Mouse (Mus musculus): Measurements from ENCODE around the gene Edn2. TPM values are rescaled to one million over a fixed set of nuclear protein-coding genes. Genes with fewer than 3 reads are reported as not detected.

The Edn2 gene
- polyA plus RNA-seq, 1 experiment from 2014 or later, result not detected

GRCm38 (mm10) chr4:120164316-120164715 is 3.3 kb downstream of the Edn2 start:
- H3K27me3 ChIP-seq (ENCODE audit: low read depth, poor library complexity, severe bottlenecking), result peaks cover 41% of the 10 kb centered on the region
- 90% methylated on average over 5 of the region's 5 CpGs for WGBS
- H3K36me3 ChIP-seq, result no peaks in the 10 kb centered on the region
- no peak overlapping the region for H3K27ac ChIP-seq (replicated peaks)
- peaks cover 16% of the 10 kb centered on the region for H3K4me1 ChIP-seq
- DNase-seq (ENCODE audit: low spot score), result no peak
- no peak overlapping the region for H3K4me3 ChIP-seq
- H3K9me3 ChIP-seq (replicated peaks), result no peaks in the 10 kb centered on the region

- Histone ChIP-seq H3K27me3 (ENCODE audit: low read depth, poor library complexity, severe bottlenecking) (peaks cover 14% of the 10 kb centered on the region; the same call in 1 of the 2 replicates), H3K4me3 (no peak overlapping the region), H3K9me3 (replicated peaks) (no peaks in the 10 kb centered on the region), H3K27ac (replicated peaks) (no peak overlapping the region), H3K36me3 (no peaks in the 10 kb centered on the region), H3K4me1 (peaks cover 16% of the 10 kb centered on the region)
- WGBS, result 96% methylated on average over 6 of the region's 6 CpGs
- DNase-seq (ENCODE audit: low spot score), result no peak
Measured at GRCm38 (mm10) chr4:120167778-120168177, 6.8 kb downstream of the Edn2 start.

- H3K4me1 ChIP-seq, result peaks cover 16% of the 10 kb centered on the region
- WGBS, result 92% methylated on average over 4 of the region's 4 CpGs
- H3K27me3 ChIP-seq (ENCODE audit: low read depth, poor library complexity, severe bottlenecking), result peaks cover 8% of the 10 kb centered on the region; the same call in 1 of the 2 replicates
- DNase-seq (ENCODE audit: low spot score), result no peak
- no peak overlapping the region for H3K4me3 ChIP-seq
- no peak overlapping the region for H3K27ac ChIP-seq (replicated peaks)
- H3K9me3 ChIP-seq (replicated peaks), result no peaks in the 10 kb centered on the region
- H3K36me3 ChIP-seq, result no peaks in the 10 kb centered on the region
Measured at GRCm38 (mm10) chr4:120168346-120168745, 7.3 kb downstream of the Edn2 start.

DNA sequence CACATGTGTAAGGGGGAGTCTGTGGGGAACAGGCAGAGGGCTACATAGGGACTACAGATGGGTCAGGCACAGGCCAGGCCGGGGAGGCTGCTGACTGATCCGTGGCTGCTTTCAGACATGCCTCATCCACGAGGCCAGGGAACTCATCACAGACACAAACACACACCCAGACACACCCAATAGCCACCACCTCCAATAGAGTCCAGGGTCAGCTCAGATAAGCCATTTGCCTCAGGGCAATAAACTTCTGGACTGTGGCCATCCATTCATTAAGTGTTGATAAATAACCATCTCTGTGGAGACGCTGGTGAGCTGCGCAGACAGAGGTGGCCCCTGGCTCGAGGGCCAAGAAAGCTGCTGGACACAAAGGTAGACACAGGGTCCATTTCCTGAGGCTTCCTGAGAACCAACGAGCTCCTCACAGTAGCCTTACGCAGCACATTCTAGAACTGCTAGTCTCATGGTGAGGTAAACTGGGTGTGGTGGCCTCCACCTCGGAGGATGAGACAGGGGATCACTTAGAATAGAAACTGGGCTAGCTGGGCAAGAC is 9.5 kb downstream of the Edn2 start:
- WGBS, result 85% methylated on average over 9 of the region's 9 CpGs
- H3K27me3 ChIP-seq (ENCODE audit: low read depth, poor library complexity, severe bottlenecking), result 0 out of 2 replicates have a peak, but pooled peaks cover 6% of the 10 kb centered on the region
- DNase-seq (ENCODE audit: low spot score), result no peak
- no peak overlapping the region for H3K27ac ChIP-seq (replicated peaks)
- peaks cover 16% of the 10 kb centered on the region for H3K4me1 ChIP-seq
- H3K4me3 ChIP-seq, result no peak overlapping the region
- no peaks in the 10 kb centered on the region for H3K36me3 ChIP-seq
- no peaks in the 10 kb centered on the region for H3K9me3 ChIP-seq (replicated peaks)

DNA sequence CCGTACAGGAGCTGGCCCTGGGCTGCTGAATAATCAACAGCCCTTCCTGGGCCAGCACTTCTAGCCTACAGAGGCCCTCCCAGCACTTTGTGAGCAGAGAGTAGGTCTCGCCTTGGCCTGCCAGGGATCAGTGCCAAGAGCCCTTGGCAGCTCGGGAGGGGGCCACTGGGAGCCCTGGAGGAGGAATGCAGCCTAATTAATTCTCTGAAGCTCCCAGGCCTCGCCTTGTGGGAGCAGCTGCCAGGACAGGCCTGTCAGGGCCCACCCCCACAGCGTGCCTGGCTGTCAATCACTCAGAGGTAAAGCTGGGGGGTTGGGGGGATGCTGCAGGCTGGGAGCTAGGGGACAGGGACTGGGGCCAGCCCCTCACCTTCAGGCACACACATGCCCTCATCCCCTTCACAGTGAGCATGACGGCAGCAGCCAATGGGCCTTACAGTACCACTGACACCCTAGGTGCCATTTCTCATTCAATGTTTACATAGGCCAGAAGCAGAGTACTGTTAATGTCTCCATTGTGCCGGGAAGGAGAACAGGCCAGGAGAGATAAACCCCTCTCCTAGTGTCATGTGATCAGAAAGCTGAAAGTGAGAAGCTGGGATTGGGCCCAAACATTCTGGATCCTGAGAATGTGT is 11.2 kb downstream of the Edn2 start:
- peak overlapping the region; percentile 69 for H3K27ac ChIP-seq (replicated peaks)
- H3K4me3 ChIP-seq, result no peak overlapping the region
- no peaks in the 10 kb centered on the region for H3K36me3 ChIP-seq
- H3K27me3 ChIP-seq (ENCODE audit: low read depth, poor library complexity, severe bottlenecking), result no peaks in the 10 kb centered on the region
- no peak for DNase-seq (ENCODE audit: low spot score)
- H3K4me1 ChIP-seq, result peaks cover 16% of the 10 kb centered on the region
- H3K9me3 ChIP-seq (replicated peaks), result no peaks in the 10 kb centered on the region
- WGBS, result 33% methylated on average over 7 of the region's 7 CpGs

DNA sequence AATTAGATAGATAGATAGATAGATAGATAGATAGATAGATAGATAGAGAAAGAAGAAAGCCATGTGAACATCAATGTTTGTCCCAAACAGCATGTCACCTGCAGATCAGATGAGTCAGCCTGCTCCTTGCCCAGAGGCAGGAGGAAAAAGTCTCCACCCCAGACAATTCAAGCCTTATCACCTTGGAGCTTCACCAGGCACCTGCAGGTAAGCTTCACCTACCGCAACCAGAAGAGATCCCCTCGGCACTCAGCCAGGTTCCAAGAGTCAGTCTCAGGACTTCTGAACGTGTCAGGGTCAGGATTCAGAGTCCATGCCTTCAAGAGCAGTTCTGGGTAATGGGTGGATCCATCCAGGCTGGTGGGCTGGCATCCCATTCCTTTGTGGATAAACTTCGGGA is 18.1 kb downstream of the Edn2 start:
- 85% methylated on average over 4 of the region's 4 CpGs for WGBS

GRCm38 (mm10) chr4:120180535-120180934 is 19.5 kb downstream of the Edn2 start:
- H3K27ac ChIP-seq (replicated peaks), result no peak overlapping the region
- peaks cover 12% of the 10 kb centered on the region for H3K4me1 ChIP-seq
- no peak overlapping the region for H3K4me3 ChIP-seq
- H3K9me3 ChIP-seq (replicated peaks), result no peaks in the 10 kb centered on the region
- no peaks in the 10 kb centered on the region for H3K36me3 ChIP-seq
- DNase-seq (ENCODE audit: low spot score), result no peak
- H3K27me3 ChIP-seq (ENCODE audit: low read depth, poor library complexity, severe bottlenecking), result no peaks in the 10 kb centered on the region

More for the DNA sequence above, 18.1 kb downstream of the Edn2 start:
- H3K27ac ChIP-seq (replicated peaks), result no peak overlapping the region
- no peaks in the 10 kb centered on the region for H3K9me3 ChIP-seq (replicated peaks)
- H3K4me1 ChIP-seq, result peaks cover 7% of the 10 kb centered on the region
- no peaks in the 10 kb centered on the region for H3K36me3 ChIP-seq
- no peaks in the 10 kb centered on the region for H3K27me3 ChIP-seq (ENCODE audit: low read depth, poor library complexity, severe bottlenecking)
- H3K4me3 ChIP-seq, result no peak overlapping the region
- no peak for DNase-seq (ENCODE audit: low spot score)

DNA sequence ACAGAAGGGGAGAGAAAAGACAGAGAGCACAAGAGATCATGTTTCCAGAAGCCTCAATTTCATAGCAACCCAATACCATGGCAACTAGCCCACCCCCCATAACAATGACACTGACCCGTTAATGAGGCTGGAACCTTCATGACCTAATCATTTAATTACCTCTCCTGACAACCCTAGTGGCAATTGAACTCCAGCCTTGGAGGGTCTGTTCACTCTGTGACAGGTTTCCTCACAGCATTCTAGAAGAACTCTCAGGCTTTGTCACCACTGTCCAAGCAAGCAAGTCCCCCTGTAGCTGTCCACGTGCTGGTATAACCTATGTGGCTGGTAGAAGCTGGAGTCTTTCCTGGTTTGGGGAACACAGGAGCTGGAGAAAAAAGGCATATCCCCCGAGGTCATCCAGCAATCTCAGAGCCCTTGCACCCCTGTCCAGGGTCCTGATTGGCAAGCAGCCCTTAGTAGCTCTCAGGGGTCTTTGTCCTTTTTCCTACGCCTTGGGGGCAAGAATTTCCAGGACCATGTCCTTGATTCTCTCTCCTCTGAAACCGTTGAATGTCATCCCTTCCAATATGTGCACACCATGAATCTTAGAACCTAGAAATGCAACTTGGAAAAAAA is 23.5 kb downstream of the Edn2 start:
- H3K9me3 ChIP-seq (replicated peaks), result no peaks in the 10 kb centered on the region
- WGBS, result 35% methylated on average over 5 of the region's 5 CpGs
- H3K27me3 ChIP-seq (ENCODE audit: low read depth, poor library complexity, severe bottlenecking), result no peaks in the 10 kb centered on the region
- H3K4me1 ChIP-seq, result peaks cover 18% of the 10 kb centered on the region
- H3K27ac ChIP-seq (replicated peaks), result no peak overlapping the region
- DNase-seq (ENCODE audit: low spot score), result no peak
- no peaks in the 10 kb centered on the region for H3K36me3 ChIP-seq
- no peak overlapping the region for H3K4me3 ChIP-seq

DNA sequence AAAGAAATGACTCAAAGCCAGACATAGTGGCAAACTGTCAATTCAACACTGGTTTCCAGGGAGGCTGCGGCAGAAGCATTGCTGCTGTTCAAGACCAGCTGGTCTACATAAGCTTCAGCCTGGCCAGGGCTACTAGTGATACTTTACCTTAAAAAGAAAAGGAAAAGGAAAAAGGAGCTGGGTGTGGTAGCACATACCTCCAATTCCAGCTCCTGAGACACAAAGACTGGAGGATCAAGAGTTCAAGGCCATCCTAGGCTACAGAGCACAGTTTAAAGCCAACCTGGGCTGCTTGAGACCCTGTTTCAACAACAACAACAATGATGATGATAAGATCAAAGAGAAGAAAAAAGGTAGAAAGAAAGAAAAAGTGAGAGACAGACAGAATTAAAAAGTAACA is 25.4 kb downstream of the Edn2 start:
- Histone ChIP-seq H3K36me3 (no peaks in the 10 kb centered on the region), H3K27ac (replicated peaks) (no peak overlapping the region), H3K4me1 (peaks cover 18% of the 10 kb centered on the region), H3K4me3 (no peak overlapping the region), H3K27me3 (ENCODE audit: low read depth, poor library complexity, severe bottlenecking) (no peaks in the 10 kb centered on the region), H3K9me3 (replicated peaks) (no peaks in the 10 kb centered on the region)
- no peak for DNase-seq (ENCODE audit: low spot score)
- WGBS, result 94% methylated on average over 1 of the region's 1 CpGs

DNA sequence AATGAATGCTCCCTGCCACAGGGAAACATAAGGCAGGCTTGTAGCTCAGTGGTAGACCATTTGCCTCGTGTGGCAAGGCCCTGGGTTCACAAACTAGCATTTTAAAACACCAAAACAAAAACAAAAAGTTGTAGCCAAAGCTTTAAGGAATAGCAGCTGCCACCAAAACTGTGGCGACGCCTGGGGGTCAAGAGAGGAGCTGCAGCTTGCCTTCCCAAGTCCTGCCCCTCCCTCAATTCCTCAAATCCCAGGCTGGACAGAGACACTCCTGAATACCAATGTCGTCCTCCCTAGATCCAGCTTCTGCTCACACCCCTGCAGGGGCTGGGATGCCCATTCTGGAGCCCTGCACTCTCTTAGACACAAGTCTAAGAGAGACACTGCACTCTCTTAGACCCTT is 25.9 kb downstream of the Edn2 start:
- H3K9me3 ChIP-seq (replicated peaks), result no peaks in the 10 kb centered on the region
- H3K36me3 ChIP-seq, result no peaks in the 10 kb centered on the region
- DNase-seq (ENCODE audit: low spot score), result no peak
- under 1% methylated on average over 4 of the region's 4 CpGs for WGBS
- no peaks in the 10 kb centered on the region for H3K27me3 ChIP-seq (ENCODE audit: low read depth, poor library complexity, severe bottlenecking)
- H3K4me3 ChIP-seq, result no peak overlapping the region
- no peak overlapping the region for H3K27ac ChIP-seq (replicated peaks)
- peaks cover 18% of the 10 kb centered on the region for H3K4me1 ChIP-seq

DNA sequence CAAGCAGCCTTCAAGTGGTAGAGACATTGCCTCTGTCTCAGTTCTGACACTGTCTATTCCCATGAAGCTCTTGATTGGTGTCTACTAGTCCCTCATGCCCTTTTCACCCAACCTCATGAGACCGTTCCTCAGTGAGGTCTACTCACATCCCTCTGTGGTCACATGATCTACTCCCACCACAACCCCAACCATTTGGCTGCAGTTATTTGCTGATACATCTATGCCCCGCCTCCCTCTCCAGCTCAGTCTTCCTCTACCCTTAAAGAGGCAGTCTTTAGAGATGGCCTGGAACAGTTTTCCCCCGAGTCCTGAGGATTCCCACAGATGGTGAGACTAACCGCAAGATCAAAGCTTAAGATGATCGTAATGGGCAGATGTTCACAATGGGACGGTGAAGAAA is 27.2 kb downstream of the Edn2 start:
- Histone ChIP-seq H3K36me3 (no peaks in the 10 kb centered on the region), H3K4me1 (peaks cover 18% of the 10 kb centered on the region), H3K4me3 (no peak overlapping the region), H3K27ac (replicated peaks) (no peak overlapping the region), H3K27me3 (ENCODE audit: low read depth, poor library complexity, severe bottlenecking) (no peaks in the 10 kb centered on the region), H3K9me3 (replicated peaks) (no peaks in the 10 kb centered on the region)
- 87% methylated on average over 6 of the region's 6 CpGs for WGBS
- no peak for DNase-seq (ENCODE audit: low spot score)

GRCm38 (mm10) chr4:120188651-120189161 is 27.7 kb downstream of the Edn2 start:
- Histone ChIP-seq H3K36me3 (no peaks in the 10 kb centered on the region), H3K9me3 (replicated peaks) (no peaks in the 10 kb centered on the region), H3K27ac (replicated peaks) (no peak overlapping the region), H3K4me1 (peaks cover 15% of the 10 kb centered on the region), H3K4me3 (no peak overlapping the region), H3K27me3 (ENCODE audit: low read depth, poor library complexity, severe bottlenecking) (no peaks in the 10 kb centered on the region)
- 87% methylated on average over 10 of the region's 10 CpGs for WGBS
- no peak for DNase-seq (ENCODE audit: low spot score)

DNA sequence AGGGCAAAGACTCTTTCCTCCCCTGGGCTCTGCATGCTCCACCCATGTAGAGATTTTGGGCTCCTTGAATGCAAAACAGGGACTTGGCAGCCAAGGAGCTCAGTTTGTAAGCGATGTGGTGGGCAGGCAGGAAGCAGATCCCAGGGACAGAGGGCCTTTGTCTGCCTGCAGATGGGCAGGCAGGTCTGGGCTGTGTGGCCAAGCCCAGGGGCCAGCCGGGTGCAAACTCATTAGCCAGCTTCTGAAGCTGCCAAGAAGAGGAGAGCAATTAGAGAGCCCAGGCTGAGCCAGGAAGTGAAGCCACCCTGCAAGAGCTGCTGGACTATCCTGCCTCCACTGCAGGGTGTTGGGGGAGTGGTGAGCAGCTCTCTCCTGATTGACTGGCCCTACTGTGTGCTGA is 28.9 kb downstream of the Edn2 start:
- no peak overlapping the region for H3K4me3 ChIP-seq
- peaks cover 6% of the 10 kb centered on the region for H3K4me1 ChIP-seq
- H3K27me3 ChIP-seq (ENCODE audit: low read depth, poor library complexity, severe bottlenecking), result no peaks in the 10 kb centered on the region
- DNase-seq (ENCODE audit: low spot score), result no peak
- no peaks in the 10 kb centered on the region for H3K9me3 ChIP-seq (replicated peaks)
- H3K27ac ChIP-seq (replicated peaks), result no peak overlapping the region
- no peaks in the 10 kb centered on the region for H3K36me3 ChIP-seq
- 39% methylated on average over 2 of the region's 2 CpGs for WGBS

Measured in midbrain, embryonic 10.5 days (tissue).